Mouse (Mus musculus): ENCODE measurements around the gene Atg4c. TPM values are rescaled to one million over a fixed set of nuclear protein-coding genes. Genes with fewer than 3 reads are reported as not detected.

Gene Atg4c
- 12.3 and 13.6 TPM in 2 replicates for polyA plus RNA-seq (2014; fragmentation: Nextera tagmentation; extraction: Ambion mirVana)

- ATAC-seq (ENCODE audit: insufficient number of reproducible peaks, insufficient read depth, low FRiP score, low read depth) = peak; percentile 94
- Histone ChIP-seq H3K27ac (ENCODE audit: low read length) (peak within 1 kb of the TSS; percentile 89), H3K4me2 (replicated peaks; ENCODE audit: low read depth, low read length) (peak within 1 kb of the TSS; percentile 57), H3K4me3 (ENCODE audit: low read depth, low read length) (peak within 1 kb of the TSS; percentile 54), H3K9ac (replicated peaks; ENCODE audit: low read depth, low read length) (peak within 1 kb of the TSS; percentile 75), H3K27me3 (ENCODE audit: control insufficient read depth, insufficient read depth, low read length) (no peaks in the 10 kb centered on the region), H3K9me3 (ENCODE audit: control insufficient read depth, low read depth, low read length) (no peaks in the 10 kb centered on the region), H3K36me3 (ENCODE audit: control insufficient read depth, insufficient read depth, low read length) (no peaks in the 10 kb centered on the region), H3K4me1 (ENCODE audit: control insufficient read depth, insufficient read depth, low read length) (no peaks in the 10 kb centered on the region; the same call in 1 of the 2 replicates)
- WGBS = under 1% methylated on average over 50 of the region's 50 CpGs
Measured at GRCm38 (mm10) chr4:99193810-99194582, at the start of gene Atg4c. Atg4c (plus strand) TSS chr4:99193934.

- no peak for ATAC-seq (ENCODE audit: insufficient number of reproducible peaks, insufficient read depth, low FRiP score, low read depth)
- H3K27ac ChIP-seq (ENCODE audit: low read length) = no peak overlapping the region
- H3K4me2 ChIP-seq (replicated peaks; ENCODE audit: low read depth, low read length) = no peak overlapping the region
- H3K4me1 ChIP-seq (ENCODE audit: control insufficient read depth, insufficient read depth, low read length) = no peaks in the 10 kb centered on the region
- 74% methylated on average over 4 of the region's 4 CpGs for WGBS
- H3K9ac ChIP-seq (replicated peaks; ENCODE audit: low read depth, low read length) = no peak overlapping the region
- no peak overlapping the region for H3K4me3 ChIP-seq (ENCODE audit: low read depth, low read length)
- no peaks in the 10 kb centered on the region for H3K36me3 ChIP-seq (ENCODE audit: control insufficient read depth, insufficient read depth, low read length)
- H3K9me3 ChIP-seq (ENCODE audit: control insufficient read depth, low read depth, low read length) = no peaks in the 10 kb centered on the region
- no peaks in the 10 kb centered on the region for H3K27me3 ChIP-seq (ENCODE audit: control insufficient read depth, insufficient read depth, low read length)
Measured at GRCm38 (mm10) chr4:99151434-99151833, 42.3 kb upstream of the Atg4c start.

- H3K9ac ChIP-seq (replicated peaks; ENCODE audit: low read depth, low read length) = no peak overlapping the region
- no peaks in the 10 kb centered on the region for H3K36me3 ChIP-seq (ENCODE audit: control insufficient read depth, insufficient read depth, low read length)
- no peak overlapping the region for H3K4me3 ChIP-seq (ENCODE audit: low read depth, low read length)
- H3K4me1 ChIP-seq (ENCODE audit: control insufficient read depth, insufficient read depth, low read length) = no peaks in the 10 kb centered on the region
- H3K27me3 ChIP-seq (ENCODE audit: control insufficient read depth, insufficient read depth, low read length) = no peaks in the 10 kb centered on the region
- no peaks in the 10 kb centered on the region for H3K9me3 ChIP-seq (ENCODE audit: control insufficient read depth, low read depth, low read length)
- 50% methylated on average over 4 of the region's 4 CpGs for WGBS
- no peak overlapping the region for H3K4me2 ChIP-seq (replicated peaks; ENCODE audit: low read depth, low read length)
- no peak for ATAC-seq (ENCODE audit: insufficient number of reproducible peaks, insufficient read depth, low FRiP score, low read depth)
- H3K27ac ChIP-seq (ENCODE audit: low read length) = no peak overlapping the region
Measured at GRCm38 (mm10) chr4:99151885-99152558, 41.7 kb upstream of the Atg4c start.

- WGBS = 46% methylated on average over 11 of the region's 11 CpGs
- Histone ChIP-seq H3K27me3 (ENCODE audit: control insufficient read depth, insufficient read depth, low read length) (no peaks in the 10 kb centered on the region), H3K4me2 (replicated peaks; ENCODE audit: low read depth, low read length) (no peak overlapping the region), H3K27ac (ENCODE audit: low read length) (no peak overlapping the region), H3K36me3 (ENCODE audit: control insufficient read depth, insufficient read depth, low read length) (no peaks in the 10 kb centered on the region), H3K9ac (replicated peaks; ENCODE audit: low read depth, low read length) (no peak overlapping the region), H3K4me3 (ENCODE audit: low read depth, low read length) (no peak overlapping the region), H3K9me3 (ENCODE audit: control insufficient read depth, low read depth, low read length) (no peaks in the 10 kb centered on the region), H3K4me1 (ENCODE audit: control insufficient read depth, insufficient read depth, low read length) (peaks cover 7% of the 10 kb centered on the region; the same call in 1 of the 2 replicates)
- ATAC-seq (ENCODE audit: insufficient number of reproducible peaks, insufficient read depth, low FRiP score, low read depth) = no peak
Measured at GRCm38 (mm10) chr4:99156641-99157307, 37.0 kb upstream of the Atg4c start.

- Histone ChIP-seq H3K27me3 (ENCODE audit: control insufficient read depth, insufficient read depth, low read length) (no peaks in the 10 kb centered on the region), H3K4me3 (ENCODE audit: low read depth, low read length) (no peak overlapping the region), H3K9ac (replicated peaks; ENCODE audit: low read depth, low read length) (no peak overlapping the region), H3K27ac (ENCODE audit: low read length) (no peak overlapping the region), H3K36me3 (ENCODE audit: control insufficient read depth, insufficient read depth, low read length) (no peaks in the 10 kb centered on the region), H3K9me3 (ENCODE audit: control insufficient read depth, low read depth, low read length) (no peaks in the 10 kb centered on the region), H3K4me2 (replicated peaks; ENCODE audit: low read depth, low read length) (no peak overlapping the region), H3K4me1 (ENCODE audit: control insufficient read depth, insufficient read depth, low read length) (peaks cover 14% of the 10 kb centered on the region; the same call in 1 of the 2 replicates)
- ATAC-seq (ENCODE audit: insufficient number of reproducible peaks, insufficient read depth, low FRiP score, low read depth) = no peak
- 83% methylated on average over 5 of the region's 5 CpGs for WGBS
Measured at GRCm38 (mm10) chr4:99158495-99158894, 35.2 kb upstream of the Atg4c start.

- WGBS = 38% methylated on average over 3 of the region's 3 CpGs
- no peak for ATAC-seq (ENCODE audit: insufficient number of reproducible peaks, insufficient read depth, low FRiP score, low read depth)
- no peaks in the 10 kb centered on the region for H3K9me3 ChIP-seq (ENCODE audit: control insufficient read depth, low read depth, low read length)
- no peaks in the 10 kb centered on the region for H3K27me3 ChIP-seq (ENCODE audit: control insufficient read depth, insufficient read depth, low read length)
- no peak overlapping the region for H3K4me3 ChIP-seq (ENCODE audit: low read depth, low read length)
- peaks cover 14% of the 10 kb centered on the region; the same call in 1 of the 2 replicates for H3K4me1 ChIP-seq (ENCODE audit: control insufficient read depth, insufficient read depth, low read length)
- no peak overlapping the region for H3K9ac ChIP-seq (replicated peaks; ENCODE audit: low read depth, low read length)
- H3K36me3 ChIP-seq (ENCODE audit: control insufficient read depth, insufficient read depth, low read length) = no peaks in the 10 kb centered on the region
- no peak overlapping the region for H3K4me2 ChIP-seq (replicated peaks; ENCODE audit: low read depth, low read length)
- H3K27ac ChIP-seq (ENCODE audit: low read length) = no peak overlapping the region
Measured at GRCm38 (mm10) chr4:99160414-99160813, 33.3 kb upstream of the Atg4c start.

- 68% methylated on average over 5 of the region's 5 CpGs for WGBS
- no peak overlapping the region for H3K9ac ChIP-seq (replicated peaks; ENCODE audit: low read depth, low read length)
- H3K27me3 ChIP-seq (ENCODE audit: control insufficient read depth, insufficient read depth, low read length) = no peaks in the 10 kb centered on the region
- peaks cover 14% of the 10 kb centered on the region; the same call in 1 of the 2 replicates for H3K4me1 ChIP-seq (ENCODE audit: control insufficient read depth, insufficient read depth, low read length)
- no peak for ATAC-seq (ENCODE audit: insufficient number of reproducible peaks, insufficient read depth, low FRiP score, low read depth)
- no peak overlapping the region for H3K4me2 ChIP-seq (replicated peaks; ENCODE audit: low read depth, low read length)
- H3K9me3 ChIP-seq (ENCODE audit: control insufficient read depth, low read depth, low read length) = no peaks in the 10 kb centered on the region
- H3K4me3 ChIP-seq (ENCODE audit: low read depth, low read length) = no peak overlapping the region
- no peaks in the 10 kb centered on the region for H3K36me3 ChIP-seq (ENCODE audit: control insufficient read depth, insufficient read depth, low read length)
- peak overlapping the region; percentile 36; the same call in 1 of the 2 replicates for H3K27ac ChIP-seq (ENCODE audit: low read length)
Measured at GRCm38 (mm10) chr4:99160899-99161298, 32.8 kb upstream of the Atg4c start.

GRCm38 (mm10) chr4:99161457-99161971 is 32.2 kb upstream of the Atg4c start:
- Histone ChIP-seq H3K27ac (ENCODE audit: low read length) (peak overlapping the region; percentile 36; the same call in 1 of the 2 replicates), H3K4me2 (replicated peaks; ENCODE audit: low read depth, low read length) (no peak overlapping the region), H3K27me3 (ENCODE audit: control insufficient read depth, insufficient read depth, low read length) (no peaks in the 10 kb centered on the region), H3K36me3 (ENCODE audit: control insufficient read depth, insufficient read depth, low read length) (no peaks in the 10 kb centered on the region), H3K9ac (replicated peaks; ENCODE audit: low read depth, low read length) (no peak overlapping the region), H3K4me1 (ENCODE audit: control insufficient read depth, insufficient read depth, low read length) (peaks cover 14% of the 10 kb centered on the region; the same call in 1 of the 2 replicates), H3K4me3 (ENCODE audit: low read depth, low read length) (no peak overlapping the region), H3K9me3 (ENCODE audit: control insufficient read depth, low read depth, low read length) (no peaks in the 10 kb centered on the region)
- no peak for ATAC-seq (ENCODE audit: insufficient number of reproducible peaks, insufficient read depth, low FRiP score, low read depth)
- 22% methylated on average over 6 of the region's 6 CpGs for WGBS

All from stomach, embryonic 14.5 days (tissue).